Mouse (Mus musculus): Measurements from ENCODE around the gene Lamtor1.

DNA sequence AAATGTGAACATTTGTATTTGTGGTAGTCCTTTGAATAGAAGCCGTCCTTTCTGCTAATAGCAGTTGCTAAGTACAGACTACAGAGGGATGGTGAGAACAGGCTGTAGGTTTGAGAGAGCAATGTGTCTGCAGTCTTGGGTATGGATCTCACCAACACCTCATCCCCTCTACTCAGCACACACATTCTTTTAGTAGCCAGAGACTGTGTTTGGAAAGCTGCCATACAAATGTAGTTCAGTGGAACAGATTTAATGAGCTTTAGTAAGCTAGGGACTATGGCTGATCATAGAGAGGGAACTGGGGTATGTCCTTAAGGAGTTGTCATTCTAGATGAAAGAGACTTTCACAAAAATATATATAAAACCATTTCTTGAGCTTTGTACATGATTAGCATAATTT, 61.6 kb downstream of the Lamtor1 start:
- no peak for TF ChIP-seq CTCF (IDR thresholded peaks at IDR 0.05; ENCODE audit: low read depth)
- TF ChIP-seq EP300 (IDR thresholded peaks at IDR 0.05; ENCODE audit: low read depth), result no peak
